Mouse (Mus musculus): Measurements from ENCODE around the gene Srrm3.

The Srrm3 gene

GRCm38 (mm10) chr5:135903058-135903457 is 96.4 kb downstream of the Srrm3 start:
- in situ Hi-C loops (cut with MboI; ENCODE audit: low sequenced_read_pairs): no loop called here

GRCm38 (mm10) chr5:135903551-135904151 is 97.0 kb downstream of the Srrm3 start:
- in situ Hi-C loops (cut with MboI; ENCODE audit: low sequenced_read_pairs): no loop called here

GRCm38 (mm10) chr5:135904259-135904658 is 97.6 kb downstream of the Srrm3 start:
- in situ Hi-C loops (cut with MboI; ENCODE audit: low sequenced_read_pairs): no loop called here

- in situ Hi-C loops (cut with MboI; ENCODE audit: low sequenced_read_pairs): no loop called here
Observed at GRCm38 (mm10) chr5:135905320-135906225, 98.9 kb downstream of the Srrm3 start.

GRCm38 (mm10) chr5:135906846-135907245 is 100.2 kb downstream of the Srrm3 start:
- in situ Hi-C loops (cut with MboI; ENCODE audit: low sequenced_read_pairs): no loop called here

GRCm38 (mm10) chr5:135907256-135907655 is 100.6 kb downstream of the Srrm3 start:
- in situ Hi-C loops (cut with MboI; ENCODE audit: low sequenced_read_pairs): no loop called here

GRCm38 (mm10) chr5:135908185-135908584 is 101.5 kb downstream of the Srrm3 start:
- in situ Hi-C loops (cut with MboI; ENCODE audit: low sequenced_read_pairs): no loop called here

GRCm38 (mm10) chr5:135908989-135909388 is 102.3 kb downstream of the Srrm3 start:
- in situ Hi-C loops (cut with MboI; ENCODE audit: low sequenced_read_pairs): no loop called here

- in situ Hi-C loops (cut with MboI; ENCODE audit: low sequenced_read_pairs): no loop called here
Observed at GRCm38 (mm10) chr5:135909646-135910045, 103.0 kb downstream of the Srrm3 start.

- in situ Hi-C loops (cut with MboI; ENCODE audit: low sequenced_read_pairs): no loop called here
Observed at GRCm38 (mm10) chr5:135910813-135911212, 104.1 kb downstream of the Srrm3 start.

GRCm38 (mm10) chr5:135911633-135912220 is 105.0 kb downstream of the Srrm3 start:
- in situ Hi-C loops (cut with MboI; ENCODE audit: low sequenced_read_pairs): no loop called here

GRCm38 (mm10) chr5:135913201-135913600 is 106.5 kb downstream of the Srrm3 start:
- in situ Hi-C loops (cut with MboI; ENCODE audit: low sequenced_read_pairs): no loop called here

- in situ Hi-C loops (cut with MboI; ENCODE audit: low sequenced_read_pairs): no loop called here
Observed at GRCm38 (mm10) chr5:135914156-135914555, 107.5 kb downstream of the Srrm3 start.

- in situ Hi-C loops (cut with MboI; ENCODE audit: low sequenced_read_pairs): no loop called here
Observed at GRCm38 (mm10) chr5:135916051-135916565, 109.4 kb downstream of the Srrm3 start.

- in situ Hi-C loops (cut with MboI; ENCODE audit: low sequenced_read_pairs): no loop called here
Observed at GRCm38 (mm10) chr5:135916601-135917000, 109.9 kb downstream of the Srrm3 start.

- in situ Hi-C loops (cut with MboI; ENCODE audit: low sequenced_read_pairs): no loop called here
Observed at GRCm38 (mm10) chr5:135917327-135918058, 110.8 kb downstream of the Srrm3 start.

- in situ Hi-C loops (cut with MboI; ENCODE audit: low sequenced_read_pairs): no loop called here
Observed at GRCm38 (mm10) chr5:135918059-135918437, 111.4 kb downstream of the Srrm3 start.

- in situ Hi-C loops (cut with MboI; ENCODE audit: low sequenced_read_pairs): no loop called here
Observed at GRCm38 (mm10) chr5:135918593-135918992, 111.9 kb downstream of the Srrm3 start.

- in situ Hi-C loops (cut with MboI; ENCODE audit: low sequenced_read_pairs): no loop called here
Observed at GRCm38 (mm10) chr5:135919902-135920301, 113.2 kb downstream of the Srrm3 start.

GRCm38 (mm10) chr5:135923901-135924300 is 117.2 kb downstream of the Srrm3 start:
- in situ Hi-C loops (cut with MboI; ENCODE audit: low sequenced_read_pairs): no loop called here

Data from CH12F3 (cell line).